Mouse (Mus musculus) adrenal gland, postnatal 14 days (tissue): ENCODE measurements around the gene Vwa5b1. TPM values are rescaled to one million over a fixed set of nuclear protein-coding genes. Genes with fewer than 3 reads are reported as not detected.

Source experiments
- DNase-seq: peaks from one replicate; pipeline ENCODE4 v3.0.0; 2021; ENCODE audit warnings: mixed read lengths
- total RNA-seq: library from RNA; stranded (reverse); gene quantifications from 2 replicates; pipeline ENCODE4 v1.2.3, GENCODE M21; 2021

The Vwa5b1 gene
- total RNA-seq, 1 experiment from 2014 or later, result not detected

DNA sequence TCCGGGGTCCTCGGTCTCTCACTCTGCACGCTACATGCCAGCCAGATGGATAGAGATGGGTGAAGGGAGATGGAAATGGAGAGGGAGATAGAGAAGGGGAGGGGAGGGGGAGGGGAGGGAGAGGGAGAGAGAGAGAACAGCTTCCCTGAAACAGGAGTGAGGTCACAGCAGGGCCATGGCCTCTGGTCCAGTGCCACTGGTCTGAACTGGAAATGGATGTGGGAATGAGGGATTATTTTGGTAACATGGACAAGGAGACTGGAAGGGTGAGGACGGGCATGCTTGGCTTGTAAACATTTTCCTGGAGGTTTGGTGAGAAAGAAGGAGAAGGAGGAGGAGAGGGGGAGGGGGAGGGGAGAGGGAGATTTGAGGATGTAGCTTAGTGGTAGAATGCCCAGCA is 59.0 kb downstream of the Vwa5b1 start:
- DNase-seq, result no peak

DNA sequence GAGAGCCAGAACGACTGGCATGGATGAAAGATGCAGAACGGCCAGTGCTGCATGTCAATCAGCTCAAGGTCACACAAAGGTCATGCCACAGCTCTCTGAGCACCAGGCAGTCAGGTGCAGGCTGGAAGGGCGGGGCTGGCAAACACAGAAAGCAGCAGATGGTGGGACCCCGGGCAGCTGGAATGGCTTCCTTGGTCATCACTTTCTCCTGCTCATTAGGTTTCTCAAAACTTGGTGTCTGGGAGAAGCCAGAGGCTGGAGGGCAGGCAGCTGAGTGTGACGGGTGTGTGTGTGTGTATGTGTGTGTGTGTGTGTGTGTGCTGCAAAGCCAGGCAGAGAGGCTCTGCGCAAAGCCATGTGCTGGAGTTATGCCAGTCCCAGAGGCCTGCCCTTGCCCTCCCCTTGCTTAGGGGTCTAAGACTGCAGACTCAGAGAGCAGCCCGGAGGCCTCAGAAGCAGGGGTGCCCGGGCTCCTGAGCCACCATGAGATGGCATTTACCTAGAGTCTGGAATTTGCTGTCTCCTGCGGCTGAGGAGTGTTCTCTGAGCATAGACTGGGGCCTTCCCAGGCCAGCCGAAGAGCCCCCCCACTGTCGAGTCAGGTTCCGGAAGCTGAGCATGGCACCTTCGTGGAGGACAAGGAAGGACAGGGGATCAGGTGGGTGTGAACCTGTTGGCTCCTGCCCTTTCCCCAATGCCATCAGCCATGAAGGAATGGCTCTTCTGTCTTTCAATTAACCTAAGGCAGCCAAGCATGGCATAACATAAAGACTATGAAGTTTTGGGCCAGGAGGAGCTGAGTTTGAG is 60.7 kb downstream of the Vwa5b1 start:
- DNase-seq, result no peak

DNA sequence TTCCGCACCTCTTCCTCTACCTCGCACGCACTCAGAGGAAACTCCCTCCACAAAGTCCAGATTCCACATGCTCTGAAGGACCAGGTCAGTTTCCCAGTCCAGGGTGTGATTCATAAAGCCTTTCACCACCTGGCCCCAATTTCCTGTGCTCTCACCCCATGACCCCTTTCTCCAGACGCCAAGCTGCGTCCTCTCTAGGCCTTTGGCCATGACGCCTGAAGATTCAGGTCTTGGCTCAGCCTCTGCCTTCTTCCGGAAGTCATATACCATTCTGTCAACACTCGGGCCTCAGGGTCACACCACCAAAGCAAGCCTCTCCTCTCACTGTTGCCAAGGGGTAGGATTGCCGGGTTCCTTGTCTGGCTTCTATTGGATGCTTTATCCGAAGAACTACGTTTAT is 65.8 kb downstream of the Vwa5b1 start:
- peak; percentile 87 for DNase-seq

DNA sequence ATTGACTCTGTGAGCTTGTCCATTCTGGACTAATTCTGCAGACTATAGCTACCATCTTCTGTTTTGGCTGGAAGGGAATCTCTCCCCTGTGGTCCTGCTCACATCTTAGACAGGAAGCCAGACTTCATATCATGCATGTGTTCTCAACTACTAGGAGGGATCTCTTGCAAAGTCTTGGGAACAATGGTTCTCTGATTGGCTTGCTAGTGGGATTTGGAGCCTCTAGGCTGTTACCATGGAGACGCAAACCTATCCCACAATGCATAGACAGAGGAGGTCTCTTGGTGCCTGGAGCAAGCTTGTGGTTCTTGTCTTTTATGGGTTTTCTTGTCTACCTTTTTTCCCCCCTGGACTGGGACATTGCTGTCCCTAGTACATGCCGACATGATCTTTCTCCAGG is 67.4 kb downstream of the Vwa5b1 start:
- no peak for DNase-seq

DNA sequence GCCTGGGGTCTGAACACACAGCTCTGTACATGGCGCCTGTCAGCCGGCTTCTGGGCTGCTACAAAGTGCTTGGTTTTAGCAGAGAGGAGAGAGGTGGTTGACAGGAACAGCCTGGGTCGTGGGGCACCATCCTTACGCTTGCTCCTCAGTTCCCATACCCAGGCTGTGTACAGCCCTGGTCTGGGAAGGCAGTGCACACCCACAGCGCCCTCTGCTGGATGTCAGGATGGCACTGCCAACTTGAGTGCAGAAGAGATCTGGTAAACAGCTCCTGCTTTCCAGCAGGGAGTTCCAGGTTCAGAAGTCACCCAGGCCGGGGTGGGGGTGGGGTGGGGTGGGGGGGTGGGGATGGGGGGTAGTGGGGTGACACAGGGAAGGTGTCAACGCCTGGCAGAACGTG is 73.7 kb downstream of the Vwa5b1 start:
- peak; percentile 91 for DNase-seq

DNA sequence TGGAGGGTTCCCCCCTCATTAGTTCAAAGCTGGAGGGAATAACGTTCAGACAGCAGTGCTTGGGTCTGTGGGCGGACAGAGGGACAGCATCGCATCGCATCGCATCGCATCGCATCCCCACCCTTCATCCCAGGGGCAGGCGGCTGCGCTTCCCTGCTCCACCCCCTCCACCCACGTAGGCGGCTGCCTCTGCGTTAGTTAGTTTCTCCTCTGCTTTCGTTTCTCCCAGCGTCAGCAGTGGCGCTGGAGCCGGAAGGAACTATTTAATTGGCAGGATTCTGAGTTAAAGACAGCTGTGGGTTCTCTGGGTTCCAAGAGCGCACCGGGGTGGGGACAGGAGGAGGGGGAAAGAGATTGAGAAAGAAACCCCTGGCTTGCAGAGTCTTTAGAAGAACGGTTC is 80.2 kb downstream of the Vwa5b1 start:
- peak; percentile 48 for DNase-seq

DNA sequence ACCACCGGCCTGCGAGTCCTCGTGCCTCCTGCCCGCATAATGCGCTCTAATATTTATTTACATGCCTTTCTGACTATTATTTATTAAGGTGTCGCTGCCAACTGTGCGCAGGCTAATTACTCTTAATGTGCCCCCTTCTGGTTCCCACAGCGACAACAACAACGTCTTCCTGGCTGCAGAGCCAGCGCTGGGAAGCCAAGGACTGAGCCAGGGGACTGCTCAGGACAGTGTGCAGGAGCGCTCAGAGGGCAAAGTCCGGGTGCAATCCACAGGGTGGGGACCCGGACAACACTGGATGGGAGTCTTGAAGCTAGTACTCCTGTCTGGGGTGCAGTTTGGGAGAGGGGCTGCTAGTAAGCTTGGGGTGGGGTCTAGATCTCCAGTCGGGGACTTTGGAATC is 80.8 kb downstream of the Vwa5b1 start:
- DNase-seq, result no peak

DNA sequence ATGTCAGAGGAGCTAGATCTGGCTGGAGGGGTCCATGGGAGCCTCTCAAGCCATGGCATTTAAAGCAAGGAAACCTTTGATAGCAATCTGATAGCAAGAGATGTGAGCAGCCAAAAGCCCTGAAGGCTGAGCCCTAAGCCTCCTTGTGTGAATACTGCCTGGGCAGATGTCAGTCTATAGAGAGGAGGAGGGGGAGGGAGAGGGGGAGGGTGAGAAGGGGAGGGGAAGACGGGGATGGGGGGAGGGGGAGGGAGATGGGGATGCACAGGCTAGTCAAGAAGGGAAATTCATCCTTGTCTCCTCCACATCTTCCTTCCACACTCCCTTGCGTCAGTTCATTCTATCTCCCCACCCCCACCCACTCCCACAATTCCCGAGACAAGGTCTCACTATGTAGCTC is 81.4 kb downstream of the Vwa5b1 start:
- no peak for DNase-seq

DNA sequence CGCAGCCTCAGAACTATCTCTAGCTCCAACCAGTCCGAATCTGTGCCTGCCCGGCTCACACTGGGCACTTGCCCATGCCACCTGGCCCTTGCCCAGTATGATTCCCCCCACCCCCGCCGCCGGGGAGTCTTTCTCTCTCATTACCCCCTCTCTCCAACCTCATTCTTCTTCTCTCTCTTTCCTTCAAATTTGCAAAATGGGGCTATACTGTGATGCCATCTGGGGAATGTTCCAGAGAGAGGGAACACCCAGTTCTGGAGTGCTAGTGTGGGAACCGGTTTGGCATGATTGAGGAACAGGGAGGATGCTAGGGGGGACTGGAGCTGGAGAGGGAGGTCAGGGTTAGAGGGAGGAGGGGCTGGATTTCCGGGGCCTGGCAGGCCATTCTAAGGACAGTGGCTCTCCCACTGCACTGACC is 82.2 kb downstream of the Vwa5b1 start:
- no peak for DNase-seq

DNA sequence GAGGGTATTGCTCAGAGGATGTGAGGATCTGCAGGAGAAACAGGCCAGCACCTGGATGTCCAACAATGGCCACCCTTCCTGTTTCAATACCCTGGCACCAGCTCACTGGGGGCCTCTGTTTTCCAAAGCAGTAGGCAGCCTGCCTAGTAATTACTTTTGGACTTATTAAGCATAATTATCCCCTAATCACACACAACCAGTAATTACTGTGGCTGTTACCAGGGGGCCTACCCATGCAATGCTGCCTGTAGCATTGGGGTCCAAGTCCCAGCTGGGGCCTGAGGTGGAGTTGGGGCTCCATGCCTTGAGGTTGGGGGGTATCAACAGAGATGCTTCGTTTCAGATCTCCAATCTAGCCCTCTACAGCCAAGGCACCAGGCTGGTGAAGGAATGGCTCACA is 82.6 kb downstream of the Vwa5b1 start:
- no peak for DNase-seq

DNA sequence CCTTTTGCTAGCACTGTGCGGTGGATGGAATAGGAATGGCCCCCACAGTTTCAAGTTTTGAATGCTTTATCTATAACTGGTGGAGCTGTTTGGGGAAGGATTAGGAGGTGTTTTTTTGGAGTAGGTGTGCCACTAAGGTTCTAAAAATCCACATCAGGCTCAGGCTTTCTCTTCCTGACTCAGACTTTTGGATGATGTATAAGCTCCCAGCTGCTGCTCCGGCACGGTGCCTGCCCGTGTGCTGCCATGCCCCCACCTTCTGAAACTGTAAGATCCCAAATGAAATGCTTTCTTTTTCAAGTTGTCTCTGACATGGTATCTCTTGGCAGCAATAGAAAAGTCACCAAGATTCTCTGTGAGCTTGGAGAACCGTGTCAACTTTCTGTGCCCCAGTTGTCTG is 84.1 kb downstream of the Vwa5b1 start:
- no peak for DNase-seq

DNA sequence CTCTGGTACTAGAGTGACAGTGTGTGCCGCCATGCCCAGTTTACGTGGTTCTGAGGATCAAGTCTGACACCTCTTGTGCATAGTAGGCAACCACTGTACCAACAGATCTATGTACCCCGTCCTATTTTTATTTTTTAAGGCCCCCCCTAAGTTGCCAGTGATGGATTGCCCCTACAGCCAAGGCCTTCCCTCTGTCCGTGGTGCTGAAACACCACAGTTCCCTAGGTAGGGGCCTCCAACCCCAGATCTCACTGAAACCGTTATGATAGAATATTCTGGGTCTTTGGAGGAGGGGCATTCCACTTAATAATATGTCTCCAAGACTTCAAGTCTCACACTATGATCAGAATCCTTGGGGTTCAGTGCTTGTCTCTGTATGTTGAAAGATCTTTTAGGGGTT is 85.1 kb downstream of the Vwa5b1 start:
- peak; percentile 21 for DNase-seq

DNA sequence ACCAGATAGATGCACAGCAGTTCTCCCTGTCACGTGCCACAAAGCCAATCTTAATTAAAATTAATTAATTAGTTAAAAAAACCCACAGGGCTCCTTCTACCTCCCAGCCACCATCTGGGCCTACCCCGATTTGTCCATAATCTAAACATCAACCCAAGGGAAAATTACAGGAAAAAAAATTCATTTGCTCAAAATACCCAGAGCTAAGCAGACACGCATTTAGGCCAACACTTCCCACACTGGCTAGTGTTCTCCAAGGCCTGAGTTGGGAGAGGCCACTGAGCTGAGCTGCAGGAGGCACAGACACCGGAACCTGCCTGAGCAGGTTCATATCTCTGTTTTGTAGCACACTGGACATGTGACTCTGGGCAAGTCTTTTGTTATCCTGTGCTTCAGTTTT is 86.7 kb downstream of the Vwa5b1 start:
- no peak for DNase-seq

DNA sequence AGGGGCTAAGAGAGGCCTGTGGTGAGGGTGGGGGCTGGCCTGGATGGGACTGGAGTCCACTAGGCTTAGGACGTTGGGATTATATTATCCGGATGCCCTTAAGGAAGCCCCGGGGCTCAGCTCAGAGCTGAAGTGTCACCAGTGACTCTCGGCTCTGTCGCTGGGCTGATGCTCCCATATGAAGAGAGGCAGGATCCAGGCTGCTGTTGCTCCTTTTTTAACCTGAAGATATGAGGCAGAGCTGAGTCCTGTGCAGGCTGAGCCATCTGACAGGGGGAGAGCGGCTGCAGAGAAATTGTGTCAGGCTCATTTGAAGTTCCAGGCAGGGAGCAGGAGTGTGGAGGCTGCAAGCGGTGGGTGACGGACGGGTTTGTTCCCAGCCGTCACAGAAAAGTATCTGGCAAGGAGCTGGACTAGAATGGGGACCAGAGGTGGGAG is 87.5 kb downstream of the Vwa5b1 start:
- no peak for DNase-seq

DNA sequence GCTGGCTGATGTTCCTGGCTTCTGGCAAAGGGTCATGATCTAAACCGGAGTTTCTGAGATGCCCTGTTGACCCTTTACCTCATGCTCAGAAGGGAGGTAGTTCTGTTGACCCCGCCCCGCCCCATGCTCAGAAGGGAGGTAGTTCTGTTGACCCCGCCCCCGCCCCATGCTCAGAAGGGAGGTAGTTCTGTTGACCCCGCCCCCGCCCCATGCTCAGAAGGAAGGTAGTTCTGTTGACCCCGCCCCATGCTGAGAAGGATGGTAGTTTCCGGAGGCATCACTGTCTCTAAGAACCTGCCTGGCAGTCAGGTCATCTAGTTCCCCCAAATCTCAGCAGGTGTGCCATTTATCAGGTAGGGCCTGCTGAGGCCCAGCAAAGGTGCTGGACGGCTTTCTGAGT is 88.1 kb downstream of the Vwa5b1 start:
- DNase-seq, result no peak

DNA sequence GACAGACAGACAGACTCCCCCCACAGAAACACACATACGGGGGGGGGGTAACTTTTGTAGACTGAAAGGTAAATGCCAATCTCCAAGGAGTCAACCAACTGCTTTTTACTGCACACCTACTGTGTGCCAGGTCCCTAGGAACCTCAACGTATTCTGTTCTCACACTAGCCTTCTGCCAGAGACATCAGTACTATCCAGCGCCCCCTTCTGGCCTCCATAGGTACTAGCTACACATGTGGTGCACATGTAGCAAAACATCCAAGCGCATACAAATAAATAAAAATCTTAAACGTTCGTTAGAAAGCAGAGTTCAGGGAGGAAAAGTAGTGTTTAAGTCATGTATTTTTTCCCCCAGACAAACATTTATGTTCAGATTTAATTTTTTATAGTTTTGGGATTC is 88.6 kb downstream of the Vwa5b1 start:
- peak; percentile 41 for DNase-seq

DNA sequence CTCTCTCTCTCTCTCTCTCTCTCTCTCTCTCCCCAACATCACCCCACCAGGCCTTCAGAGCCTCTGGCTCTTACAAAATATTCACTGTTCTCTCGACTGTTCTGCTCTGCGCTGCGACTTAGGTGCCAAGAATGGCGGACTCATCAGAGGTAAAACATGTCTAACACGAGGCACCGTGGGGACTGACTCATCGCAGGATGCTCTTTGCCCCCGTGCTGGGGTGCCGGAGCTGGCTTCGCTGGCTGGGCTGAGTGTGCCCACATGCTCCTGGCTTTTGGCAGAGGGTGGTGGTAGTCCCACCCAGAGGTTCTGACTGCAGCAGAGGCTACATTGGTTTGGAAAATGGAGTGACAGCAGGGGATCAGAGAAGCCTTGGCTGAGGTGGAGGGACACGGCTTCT is 89.4 kb downstream of the Vwa5b1 start:
- no peak for DNase-seq

DNA sequence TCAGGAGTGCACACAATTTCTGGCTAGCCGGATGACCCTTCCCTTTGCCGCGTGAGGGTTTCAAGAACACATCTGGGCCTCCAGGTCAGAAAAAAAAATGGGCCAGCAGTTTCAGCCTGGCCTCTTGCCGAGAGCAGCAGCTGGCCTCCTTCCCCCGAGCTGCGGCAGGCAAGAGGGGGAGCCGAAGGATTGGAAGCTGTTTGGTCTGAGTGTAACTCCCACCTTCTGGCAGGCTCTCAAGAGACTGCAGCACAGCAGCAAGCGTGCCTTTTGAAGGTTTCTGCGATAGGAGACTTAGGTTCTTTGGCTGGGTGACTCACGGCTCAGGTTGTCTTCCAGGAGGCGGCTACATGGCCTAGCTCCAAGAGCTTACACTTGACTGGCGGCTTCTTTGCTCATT is 92.5 kb downstream of the Vwa5b1 start:
- peak; percentile 36 for DNase-seq

DNA sequence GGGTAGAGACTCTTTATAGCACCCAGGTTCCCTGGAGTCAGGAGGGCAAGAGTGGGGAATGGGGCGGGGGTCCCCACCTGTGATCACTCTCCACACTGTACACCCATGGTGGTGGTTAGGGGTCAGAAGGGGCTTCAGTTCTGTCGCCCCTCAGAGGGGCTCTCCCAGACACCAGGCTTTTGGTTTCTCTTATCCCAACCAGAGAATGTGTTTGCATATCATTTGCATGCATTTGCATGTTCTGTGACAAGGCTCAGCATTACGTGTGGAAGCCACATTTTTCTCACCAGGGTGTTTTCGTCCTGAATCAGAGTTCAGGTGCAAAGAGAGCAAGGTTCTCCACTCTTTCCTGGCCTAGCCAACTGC is 97.6 kb downstream of the Vwa5b1 start:
- DNase-seq, result no peak

DNA sequence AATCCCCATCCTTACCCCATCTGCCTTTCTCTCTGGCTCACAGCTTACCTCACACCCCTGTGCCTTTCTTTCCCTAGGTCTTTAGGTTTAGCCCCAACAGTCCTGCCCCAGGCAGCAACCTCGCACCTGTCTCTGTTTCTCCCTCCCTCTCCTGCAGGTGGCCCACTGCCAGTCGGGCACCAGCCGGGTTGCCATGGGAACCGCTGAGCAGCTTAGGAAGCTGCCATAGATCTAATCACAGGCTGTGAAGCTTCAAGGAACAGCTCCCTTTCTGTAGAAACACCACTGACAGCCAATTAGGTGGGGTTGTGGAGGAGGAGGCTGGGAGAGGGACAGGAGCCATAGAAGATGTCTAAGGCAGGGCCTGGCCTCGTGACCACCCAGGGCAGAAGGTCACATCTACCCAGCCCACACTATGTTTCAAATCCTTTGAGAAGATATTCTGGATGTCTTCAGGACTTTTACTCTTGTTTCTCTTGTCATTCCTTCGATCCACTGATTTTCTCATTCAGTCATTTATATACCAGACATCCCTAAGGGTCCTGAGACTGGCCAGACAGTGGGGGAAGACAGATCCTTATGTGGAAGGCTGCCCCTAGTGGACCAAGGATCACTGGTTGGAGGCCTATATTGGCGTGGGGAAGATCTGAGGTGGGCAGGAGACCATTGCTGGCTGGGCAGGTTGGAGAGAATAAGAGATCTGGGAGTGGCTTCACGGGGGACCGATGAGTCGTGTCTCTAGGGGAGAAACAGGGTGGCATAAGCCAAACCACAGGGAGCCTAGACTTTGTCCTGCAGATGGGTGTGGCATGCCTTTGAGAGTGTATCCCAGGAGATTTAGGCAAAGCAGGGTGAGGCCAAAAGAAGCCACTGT is 98.2 kb downstream of the Vwa5b1 start:
- peak; percentile 41 for DNase-seq

DNA sequence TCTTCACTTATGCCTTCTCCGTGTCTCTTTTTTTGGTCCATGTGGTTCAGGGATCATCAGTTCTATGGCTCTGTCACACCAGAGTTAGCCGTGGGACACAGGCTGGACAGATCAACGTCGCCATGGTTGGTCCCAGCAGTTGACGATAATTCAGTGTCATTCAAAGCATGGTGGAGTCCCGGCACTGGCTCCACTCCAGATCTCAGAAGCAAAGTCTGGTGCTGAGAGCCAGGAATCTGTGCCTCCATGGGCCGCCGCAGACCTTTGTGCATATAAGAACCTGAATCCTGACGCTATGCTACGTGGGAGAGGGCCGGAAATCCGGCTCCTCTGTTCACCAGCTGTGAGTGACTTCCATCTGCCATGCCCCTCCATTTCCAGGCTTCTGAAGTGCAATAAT is 100.1 kb downstream of the Vwa5b1 start:
- DNase-seq, result no peak

DNA sequence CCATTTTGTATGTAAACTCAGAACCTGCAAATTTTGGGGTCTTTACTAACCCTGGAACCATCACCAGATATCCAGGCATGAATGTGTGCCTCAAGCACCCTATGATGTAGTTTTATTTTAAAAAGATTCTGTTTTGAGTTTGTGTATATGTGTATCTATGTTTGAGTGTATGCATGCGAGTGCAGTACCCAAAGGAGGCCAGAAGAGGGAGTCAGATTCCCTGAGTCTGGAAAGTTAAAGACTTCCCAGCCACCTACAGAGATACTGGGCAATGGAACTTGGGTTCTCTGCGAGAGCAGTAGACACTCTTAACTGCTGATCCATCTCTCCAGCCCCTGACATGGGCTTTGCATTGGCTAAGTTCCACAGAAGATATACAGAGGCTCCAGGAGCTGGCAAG is 101.8 kb downstream of the Vwa5b1 start:
- DNase-seq, result no peak

DNA sequence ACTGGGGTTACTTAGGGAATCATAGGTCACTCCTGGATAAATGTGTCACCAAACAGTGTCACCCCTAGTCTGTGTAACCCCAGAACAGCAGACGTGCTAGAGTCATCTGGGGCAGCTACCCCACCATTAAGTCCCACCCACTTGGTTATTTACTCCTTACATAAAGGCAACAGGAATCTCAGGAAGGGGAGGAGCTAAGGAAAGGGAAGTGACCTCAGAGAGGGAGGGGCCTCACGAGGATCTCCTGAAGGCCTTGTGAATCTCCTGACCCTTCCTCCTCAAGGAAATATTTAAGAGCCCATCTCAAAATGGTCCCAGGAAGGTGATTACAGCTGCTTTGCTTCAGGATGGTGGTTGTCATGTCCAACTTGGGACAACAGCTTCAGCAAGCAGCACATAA is 103.9 kb downstream of the Vwa5b1 start:
- no peak for DNase-seq

DNA sequence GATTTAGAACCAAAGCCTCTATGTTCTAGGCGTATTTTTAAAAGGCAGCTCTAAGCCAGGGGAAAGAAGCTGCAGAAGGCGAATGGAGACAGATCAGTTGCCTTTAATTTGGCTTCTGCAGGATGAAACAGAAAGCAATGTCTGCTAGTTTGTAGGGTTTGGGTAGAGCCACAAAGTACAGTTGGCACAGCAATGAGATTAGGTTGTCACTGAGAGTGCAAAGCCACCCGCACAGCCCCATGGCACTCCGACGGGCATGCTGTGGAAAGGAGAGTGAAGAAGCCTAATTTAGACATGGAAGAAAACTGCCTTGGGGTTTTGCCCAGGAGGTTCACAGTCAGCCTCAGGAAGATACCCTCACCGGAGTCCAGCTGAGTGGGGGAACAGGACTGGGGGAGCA is 105.7 kb downstream of the Vwa5b1 start:
- no peak for DNase-seq
